Mouse (Mus musculus) retina, embryonic 14.5 days (tissue): ENCODE measurements around the gene Phf8.
"Not testable (repeated sequence)": the region's sequence is repeated elsewhere in the genome, so short reads cannot be mapped to it uniquely, and the experiment has no call there.

Experiments
- DNase-seq: peaks from one replicate; pipeline ENCODE4 v3.0.0-alpha.2; 2015; ENCODE audit warnings: low spot score

Gene Phf8

DNA sequence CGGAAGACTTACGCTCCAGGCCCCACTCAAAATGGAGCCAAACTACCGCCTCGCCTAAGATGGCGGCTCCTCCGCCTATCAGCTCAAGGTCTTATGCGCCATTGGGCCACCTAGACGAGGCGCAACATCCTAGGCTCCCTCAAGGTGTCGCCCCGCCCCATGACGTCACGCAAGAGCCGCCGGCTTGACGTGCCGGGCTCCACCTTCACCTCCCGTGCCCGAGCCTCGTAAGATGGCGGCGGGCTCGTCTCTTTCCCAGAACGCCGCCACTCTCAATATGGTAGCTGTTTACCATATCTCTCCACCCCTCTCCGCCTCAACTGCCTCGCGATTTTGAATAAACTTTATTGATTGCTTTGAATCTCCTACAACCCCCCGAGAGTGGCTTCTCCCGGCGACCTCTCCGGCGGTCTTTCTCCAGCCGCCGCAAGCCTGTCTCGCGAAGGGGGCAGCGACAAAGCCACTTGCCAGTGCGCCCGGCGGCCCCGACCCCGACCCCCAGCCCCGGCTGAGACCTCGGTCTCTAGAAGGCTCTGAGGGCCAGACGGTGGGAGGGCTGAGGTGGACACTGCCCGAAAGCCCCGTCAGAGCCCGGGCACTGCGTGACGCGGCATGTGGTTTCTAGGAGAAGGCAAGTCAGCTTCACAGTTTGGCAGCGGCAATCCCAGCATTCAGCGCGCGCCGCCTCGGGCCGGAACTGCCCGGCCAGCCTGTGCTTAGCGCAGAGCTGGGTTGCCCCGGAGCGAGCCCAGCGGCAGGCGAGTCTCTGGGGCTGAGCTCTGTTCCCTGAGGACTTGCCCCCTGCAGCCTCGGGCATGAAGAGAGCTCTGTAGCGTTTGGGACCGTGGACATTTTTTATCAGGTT lies at the start of gene Phf8:
Phf8 (plus strand) TSS at position 215 of the 865 bp plus-strand sequence.
- DNase-seq, result peak; percentile 91

DNA sequence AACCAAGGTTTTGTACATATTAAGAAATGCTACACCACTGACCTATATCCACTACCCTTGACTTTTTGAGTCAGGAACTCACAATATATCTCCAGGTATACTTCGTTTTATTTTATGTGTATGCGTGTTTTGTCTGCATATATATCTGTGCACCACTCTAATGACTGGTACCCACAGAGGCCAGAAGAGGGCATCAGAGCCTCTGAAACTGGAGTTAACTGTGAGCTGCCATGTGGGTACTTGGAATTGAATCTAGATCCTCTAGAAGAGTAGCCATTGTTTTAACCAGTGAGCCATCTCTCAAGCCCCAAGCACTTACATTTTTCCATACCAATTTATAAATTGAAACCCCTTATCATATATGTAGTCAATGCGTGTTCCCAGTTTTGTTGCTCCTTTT lies 32.3 kb upstream of the Phf8 start:
- DNase-seq, result no peak

DNA sequence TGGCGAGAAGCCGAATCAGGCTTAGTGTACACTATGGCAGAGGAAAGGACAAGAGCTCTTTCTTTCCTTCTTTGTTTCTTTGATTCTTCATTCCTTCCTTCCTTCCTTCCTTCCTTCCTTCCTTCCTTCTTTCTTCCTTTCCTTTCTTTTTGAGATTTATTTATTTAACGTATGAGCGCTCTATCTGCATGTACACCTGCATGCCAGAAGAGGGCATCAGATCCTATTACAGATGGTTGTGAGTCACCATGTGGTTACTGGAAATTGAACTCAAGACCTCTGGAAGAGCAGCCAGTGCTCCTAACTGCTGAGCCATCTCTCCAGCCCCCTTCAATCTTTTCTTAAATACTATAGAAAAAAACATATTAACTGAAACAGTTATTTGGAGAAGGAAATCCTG lies 27.2 kb upstream of the Phf8 start:
- not testable (repeated sequence) for DNase-seq

DNA sequence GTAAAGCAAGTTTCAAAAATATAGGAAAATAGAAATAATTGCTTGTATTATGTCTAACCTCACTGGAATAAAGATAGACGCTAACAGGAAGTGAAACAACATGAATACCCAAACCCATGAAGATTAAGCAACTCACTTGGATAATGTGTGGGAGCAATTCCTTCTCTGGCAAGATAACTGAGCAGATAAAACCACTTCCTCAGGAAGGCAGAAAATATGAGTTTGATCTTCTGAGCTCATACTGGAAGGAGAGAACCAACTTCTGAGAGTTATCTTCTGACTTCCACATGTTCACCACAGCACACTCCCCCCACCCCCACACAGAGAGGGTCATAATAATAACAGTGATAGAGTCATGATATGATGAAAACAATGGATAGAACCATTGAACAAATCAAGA lies 23.9 kb upstream of the Phf8 start:
- DNase-seq, result no peak

DNA sequence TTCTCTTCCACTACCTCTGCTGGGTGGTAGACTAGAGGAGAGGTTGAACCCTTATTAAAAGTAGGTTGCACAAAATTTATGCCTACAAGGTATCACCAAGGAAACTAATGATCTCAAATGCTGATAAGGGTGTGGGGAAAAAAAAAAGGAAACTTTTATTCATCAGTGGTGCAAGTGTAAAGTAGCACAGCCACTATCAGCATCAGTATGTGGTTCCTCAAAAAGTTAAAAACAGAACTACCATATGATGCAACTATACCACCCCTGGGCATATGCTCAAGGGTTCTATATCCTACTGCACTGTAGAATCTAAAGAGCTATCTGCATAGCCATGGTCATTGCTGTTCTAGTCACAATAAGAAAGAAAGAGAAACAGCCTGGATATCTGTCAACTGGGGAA lies 11.9 kb upstream of the Phf8 start:
- DNase-seq, result no peak

DNA sequence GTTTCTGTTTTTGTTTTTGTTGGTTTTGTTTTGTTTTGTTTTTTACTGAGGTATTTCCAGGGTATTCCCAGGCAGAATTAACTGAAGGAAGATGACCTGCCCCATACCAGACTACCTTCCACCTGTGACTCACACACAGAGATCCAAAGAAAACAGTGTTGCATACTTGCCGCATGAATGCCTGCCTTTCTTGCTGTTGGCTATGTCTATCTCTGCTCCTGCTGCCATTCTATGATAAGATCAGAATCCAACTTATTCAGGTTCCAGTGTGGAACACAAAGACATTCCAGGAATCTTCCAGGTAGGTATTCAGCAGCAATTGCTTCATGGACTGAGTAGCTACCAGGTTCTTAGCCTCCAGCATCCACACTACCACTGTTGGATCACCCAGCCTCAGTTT lies 10.6 kb upstream of the Phf8 start:
- DNase-seq, result no peak

DNA sequence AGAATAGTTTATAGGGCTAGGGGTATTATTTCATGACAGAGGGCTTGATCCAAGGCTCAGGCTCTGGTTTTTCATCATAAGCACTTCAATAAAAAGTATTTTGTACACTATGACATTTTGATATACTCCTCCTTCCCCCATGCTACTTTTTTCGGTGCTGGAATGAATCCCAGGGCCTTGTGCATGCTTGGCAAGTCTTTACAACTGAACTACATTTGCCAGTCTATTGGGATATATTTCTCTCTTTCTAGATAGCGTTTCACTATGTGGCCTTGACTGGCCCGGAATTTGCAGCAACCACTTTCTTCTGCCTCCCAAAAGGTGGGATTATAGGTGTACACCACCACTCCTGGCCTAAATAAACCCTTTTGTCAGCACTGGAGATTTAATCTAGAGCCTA lies 7.4 kb upstream of the Phf8 start:
- DNase-seq, result no peak

DNA sequence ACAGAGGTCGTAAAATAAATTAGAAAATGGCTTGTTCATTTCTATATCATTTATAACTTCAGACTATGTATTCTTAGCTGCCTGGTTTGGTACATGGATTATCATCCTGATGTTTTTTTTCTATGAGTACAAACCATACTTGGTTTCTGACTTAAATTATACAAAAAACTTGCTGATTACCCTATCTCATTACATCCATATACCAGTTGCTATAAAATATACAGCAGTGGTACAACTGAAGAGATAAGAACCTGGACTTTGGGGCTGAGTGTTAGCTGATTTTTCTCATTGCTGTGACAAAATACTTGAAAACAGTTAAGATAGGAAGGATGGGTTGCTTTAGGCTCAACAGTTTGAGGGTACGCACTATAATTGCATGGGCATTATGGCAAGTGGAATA lies 6.8 kb upstream of the Phf8 start:
- DNase-seq, result no peak

DNA sequence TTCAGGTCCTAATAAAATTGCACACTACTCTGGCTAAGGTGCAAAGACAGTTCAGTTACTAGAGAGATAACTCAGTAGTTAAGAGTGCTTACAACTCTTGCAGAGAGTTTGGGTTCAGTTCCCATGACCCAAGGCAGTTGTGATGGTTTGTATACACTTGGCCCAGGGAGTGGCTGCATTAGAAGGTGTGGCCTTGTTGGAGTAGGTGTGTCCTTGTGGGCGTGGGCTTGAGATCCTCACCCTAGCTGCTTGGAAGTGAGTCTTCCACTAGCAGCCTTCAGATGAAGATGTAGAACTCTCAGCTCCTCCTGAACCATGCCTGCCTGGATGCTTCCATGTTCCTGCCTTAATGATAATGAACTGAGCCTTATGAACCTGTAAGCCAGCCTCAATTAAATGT lies 2.3 kb upstream of the Phf8 start:
- DNase-seq, result no peak

DNA sequence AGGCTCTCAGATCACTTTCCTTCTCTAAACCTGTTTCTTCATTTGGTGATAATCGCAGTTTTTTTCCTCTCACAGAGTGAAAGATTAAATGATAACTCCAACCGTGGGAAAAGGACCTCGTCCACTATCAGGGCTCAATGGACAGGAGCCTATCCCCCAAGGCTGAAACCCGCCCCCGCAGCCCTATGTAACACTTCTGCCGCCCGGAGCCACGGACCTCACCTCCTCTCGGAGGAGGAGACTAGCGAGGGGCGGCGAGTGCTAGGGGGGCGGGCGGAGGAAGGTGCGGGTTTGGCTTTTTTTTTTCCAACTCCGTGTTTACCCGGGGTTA lies 380 bp upstream of the Phf8 start:
- DNase-seq, result no peak

DNA sequence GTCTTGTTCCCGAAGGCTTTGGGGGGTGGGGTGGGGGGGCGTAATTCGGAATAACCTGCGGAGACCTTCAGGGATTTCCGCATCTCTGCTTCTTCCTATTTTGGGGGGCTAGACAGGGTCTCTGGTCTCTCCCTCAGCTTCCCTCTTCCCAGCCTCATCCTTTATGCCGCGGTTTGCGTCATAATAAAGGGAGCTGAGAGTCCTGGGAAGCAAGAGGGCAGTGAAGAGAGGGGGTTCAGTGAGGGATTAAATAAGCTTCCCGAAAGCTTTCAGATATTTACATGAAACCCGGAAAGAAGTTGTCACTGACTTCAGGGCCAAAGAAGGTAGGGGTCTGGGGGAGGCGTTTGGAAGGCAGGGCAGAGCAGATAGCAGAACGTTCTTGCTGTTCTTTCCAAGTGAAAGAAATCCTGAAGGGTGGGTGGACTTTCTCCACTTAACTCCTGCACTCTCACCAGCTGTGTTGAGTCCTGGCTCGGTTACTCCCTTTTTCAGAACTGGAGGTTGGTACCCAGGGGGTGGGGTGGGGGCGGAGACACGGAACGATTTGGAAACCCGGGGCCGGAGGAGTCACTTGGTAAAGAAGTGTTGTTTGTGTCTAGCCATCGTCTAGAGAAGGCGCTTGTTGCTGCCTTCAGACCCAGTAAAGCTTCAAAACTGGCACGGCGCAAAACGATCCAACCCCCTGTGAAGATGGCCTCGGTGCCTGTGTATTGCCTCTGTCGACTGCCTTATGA lies 1.5 kb downstream of the Phf8 start:
- DNase-seq, result peak; percentile 10

DNA sequence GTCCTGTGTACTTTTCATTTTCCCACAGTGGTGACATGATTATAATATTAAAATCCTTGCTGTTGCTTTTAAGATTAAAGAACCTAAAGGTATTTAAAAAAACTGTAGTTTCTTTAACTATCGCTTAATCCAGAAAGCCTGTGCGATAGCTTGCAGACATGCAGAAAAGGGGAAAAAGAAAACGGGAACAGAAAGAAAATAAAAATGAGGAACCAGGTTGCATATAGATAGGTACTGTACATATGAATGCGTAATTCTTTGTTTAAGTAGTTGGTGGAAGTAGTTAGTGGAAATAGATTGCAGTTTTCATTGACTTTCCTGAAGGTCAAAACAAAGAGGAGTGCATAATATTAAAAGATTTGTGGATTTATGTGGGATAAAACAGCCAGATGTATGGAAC lies 32.9 kb downstream of the Phf8 start:
- DNase-seq, result no peak

DNA sequence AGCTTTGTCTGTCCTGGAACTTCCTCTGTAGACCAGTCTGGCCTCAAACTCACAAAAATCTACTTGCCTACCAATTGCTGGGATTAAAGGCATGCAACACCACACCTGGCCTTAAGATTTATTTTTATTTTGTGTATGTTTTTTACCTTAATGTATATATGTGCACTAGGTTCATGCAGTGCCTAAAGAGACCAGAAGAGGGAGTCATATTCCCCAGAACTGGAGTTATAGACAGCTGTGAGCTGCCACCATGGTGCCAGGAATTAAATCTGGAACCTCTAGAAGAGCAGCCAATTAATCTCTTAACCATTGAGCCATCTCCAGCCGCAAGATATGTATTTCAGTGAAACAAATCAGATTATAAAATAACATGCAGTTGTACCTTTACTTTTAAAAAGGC lies 54.7 kb downstream of the Phf8 start:
- peak; percentile 2 for DNase-seq

DNA sequence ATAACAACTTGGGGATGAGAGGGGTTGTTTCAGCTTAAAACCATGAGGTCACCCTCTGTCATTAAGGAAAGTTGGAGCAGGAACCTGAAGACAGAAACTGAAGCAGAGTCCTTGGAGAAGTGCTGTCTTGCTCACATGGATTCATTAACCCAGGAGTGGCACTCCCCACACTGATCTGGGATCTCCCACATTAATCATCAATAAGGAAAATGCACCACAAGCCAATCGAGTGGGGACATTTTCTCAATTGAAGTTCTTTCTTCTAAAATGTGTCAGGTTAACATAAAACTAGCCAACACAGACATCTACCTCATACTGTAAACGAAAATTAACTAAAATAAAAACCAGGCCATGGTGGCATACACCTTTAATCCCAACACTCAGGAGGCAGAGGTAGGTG lies 122.9 kb downstream of the Phf8 start:
- no peak for DNase-seq

DNA sequence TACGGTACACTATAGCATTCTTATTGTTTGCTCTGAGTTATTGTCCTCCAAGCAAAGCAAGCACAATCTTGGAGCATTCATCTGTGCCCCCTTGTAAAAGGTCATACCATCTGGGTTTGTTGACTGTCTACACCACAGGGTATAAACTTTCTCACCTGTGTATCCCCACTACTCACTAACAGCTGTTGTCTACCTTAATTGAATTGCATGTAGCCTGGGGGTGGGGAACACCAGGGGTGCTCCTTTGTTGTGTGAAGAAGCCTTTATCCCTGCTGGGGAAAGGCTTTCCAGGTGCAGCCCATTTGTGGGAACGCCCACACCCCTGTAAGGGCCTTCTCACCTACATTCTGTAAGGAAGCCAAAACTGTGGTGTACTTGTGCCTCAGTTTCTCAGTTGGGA lies 133.3 kb downstream of the Phf8 start:
- no peak for DNase-seq

DNA sequence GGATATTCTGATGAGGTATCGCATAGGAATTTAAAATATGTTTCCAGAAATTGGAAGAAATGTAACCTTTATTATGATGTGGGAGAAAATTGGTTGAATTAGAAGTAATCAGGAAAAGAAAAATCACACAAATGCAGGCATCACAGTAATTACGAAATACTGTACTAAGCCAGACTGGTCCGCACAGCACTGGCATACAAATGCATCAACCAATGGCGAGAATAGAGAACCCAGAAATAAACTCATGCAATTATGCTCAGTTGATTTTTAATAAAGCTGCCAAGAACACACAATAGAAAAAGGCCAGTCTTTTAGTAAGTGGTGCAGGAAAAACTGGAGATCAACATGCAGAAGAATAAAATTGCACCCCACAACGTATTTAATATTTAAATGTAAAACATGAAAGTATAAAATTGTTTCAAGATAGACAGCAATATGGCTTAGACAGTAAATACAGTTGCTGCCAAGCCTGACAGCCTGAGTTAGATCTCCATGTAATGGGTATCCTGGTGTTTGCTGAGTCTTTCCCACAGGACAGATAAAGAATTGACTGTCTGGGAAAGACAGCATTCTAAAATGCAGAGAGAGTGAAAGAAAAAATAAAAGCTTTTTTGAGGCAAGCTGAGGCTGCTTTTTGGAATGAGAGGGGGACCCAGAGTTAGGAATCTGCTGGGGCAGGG lies 154.2 kb downstream of the Phf8 start:
- no peak for DNase-seq
